Mouse (Mus musculus): ENCODE data around the gene Traf3.

The Traf3 gene

GRCm38 (mm10) chr12:111165831-111166591, at the start of gene Traf3:
Gene Traf3, plus strand, starts transcription at chr12:111166370.
- peak; percentile 64 for DNase-seq

GRCm38 (mm10) chr12:111119506-111120085, 46.6 kb upstream of the Traf3 start:
- DNase-seq, result peak; percentile 64

- DNase-seq, result peak; percentile 74
These were observed 45.1 kb upstream of the Traf3 start for GRCm38 (mm10) chr12:111120976-111121645.

- DNase-seq, result no peak
These were observed 43.8 kb upstream of the Traf3 start for GRCm38 (mm10) chr12:111122332-111122852.

GRCm38 (mm10) chr12:111124601-111125260, 41.4 kb upstream of the Traf3 start:
- no peak for DNase-seq

GRCm38 (mm10) chr12:111125666-111126065, 40.5 kb upstream of the Traf3 start:
- DNase-seq, result no peak

GRCm38 (mm10) chr12:111134169-111134568, 32.0 kb upstream of the Traf3 start:
- peak; percentile 53 for DNase-seq

- DNase-seq, result no peak
These were observed 31.1 kb upstream of the Traf3 start for GRCm38 (mm10) chr12:111134791-111135733.

GRCm38 (mm10) chr12:111135953-111136352, 30.2 kb upstream of the Traf3 start:
- DNase-seq, result no peak

GRCm38 (mm10) chr12:111137079-111137478, 29.1 kb upstream of the Traf3 start:
- no peak for DNase-seq

- DNase-seq, result peak; percentile 32
These were observed 23.1 kb upstream of the Traf3 start for GRCm38 (mm10) chr12:111143005-111143508.

- DNase-seq, result no peak
These were observed 22.6 kb upstream of the Traf3 start for GRCm38 (mm10) chr12:111143509-111144063.

GRCm38 (mm10) chr12:111144598-111144997, 21.6 kb upstream of the Traf3 start:
- DNase-seq, result no peak

- no peak for DNase-seq
These were observed 20.9 kb upstream of the Traf3 start for GRCm38 (mm10) chr12:111145269-111145668.

- no peak for DNase-seq
These were observed 16.5 kb upstream of the Traf3 start for GRCm38 (mm10) chr12:111149495-111150235.

GRCm38 (mm10) chr12:111150236-111150596, 16.0 kb upstream of the Traf3 start:
- no peak for DNase-seq

GRCm38 (mm10) chr12:111151422-111152156, 14.6 kb upstream of the Traf3 start:
- no peak for DNase-seq

GRCm38 (mm10) chr12:111152579-111152978, 13.6 kb upstream of the Traf3 start:
- DNase-seq, result no peak

GRCm38 (mm10) chr12:111152981-111153710, 13.0 kb upstream of the Traf3 start:
- DNase-seq, result peak; percentile 50
